Mouse (Mus musculus) telencephalon, adult 2 months (tissue): ENCODE measurements around the gene Dnajb13.
"Not testable (repeated sequence)": the region's sequence is repeated elsewhere in the genome, so short reads cannot be mapped to it uniquely, and the experiment has no call there.

Source experiments
- DNase-seq: peaks from one replicate; pipeline ENCODE4 v3.0.0-alpha.2; 2011; ENCODE audit warnings: low read depth, low spot score

Dnajb13 gene

DNA sequence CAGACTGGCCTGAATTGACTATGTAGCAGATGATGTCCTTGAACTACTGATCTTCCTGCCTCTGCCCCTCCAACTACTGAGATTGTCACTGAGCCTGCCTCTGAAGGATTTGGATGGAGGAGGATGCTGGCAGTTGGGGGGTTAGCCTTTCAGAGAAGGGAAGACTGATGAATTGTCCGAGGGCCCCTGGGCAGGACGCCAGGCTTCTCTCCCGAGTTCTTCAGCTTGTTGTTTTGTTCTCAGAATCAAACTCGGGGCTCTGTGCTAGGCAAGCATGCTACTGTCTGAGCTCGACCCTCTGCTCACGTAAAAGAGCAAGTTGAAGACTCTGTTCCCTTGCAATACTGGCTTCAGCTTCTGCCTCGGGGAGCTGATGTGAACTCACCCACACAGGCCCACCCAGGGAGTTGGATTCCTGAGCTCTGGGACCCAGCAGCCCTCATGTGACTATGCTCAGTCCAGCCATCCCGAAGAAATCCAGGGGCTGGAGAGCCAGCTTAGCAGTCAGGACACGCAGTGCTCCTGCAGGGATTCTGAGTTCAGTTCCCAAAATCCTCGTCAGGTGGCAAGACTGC, 26.2 kb downstream of the Dnajb13 start:
- no peak for DNase-seq

DNA sequence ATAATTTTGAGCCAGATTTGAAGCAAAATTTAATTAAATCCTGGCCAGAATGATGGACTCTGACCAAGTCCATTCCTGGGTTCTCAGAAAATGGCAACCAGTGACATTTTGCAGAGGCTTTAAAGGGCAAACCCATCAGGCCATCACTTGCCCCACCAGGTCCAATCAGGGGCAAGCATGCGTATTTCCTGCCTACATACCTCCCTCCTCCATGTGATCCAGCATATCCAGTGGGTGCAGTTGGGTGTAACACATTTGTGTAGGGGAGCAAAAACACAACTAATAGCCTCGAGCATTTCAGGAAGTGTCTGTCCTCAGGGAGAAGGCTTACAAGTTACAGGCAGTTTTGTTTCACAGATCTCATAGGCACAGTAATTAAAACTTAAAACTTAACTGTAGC, 27.5 kb downstream of the Dnajb13 start:
- no peak for DNase-seq

DNA sequence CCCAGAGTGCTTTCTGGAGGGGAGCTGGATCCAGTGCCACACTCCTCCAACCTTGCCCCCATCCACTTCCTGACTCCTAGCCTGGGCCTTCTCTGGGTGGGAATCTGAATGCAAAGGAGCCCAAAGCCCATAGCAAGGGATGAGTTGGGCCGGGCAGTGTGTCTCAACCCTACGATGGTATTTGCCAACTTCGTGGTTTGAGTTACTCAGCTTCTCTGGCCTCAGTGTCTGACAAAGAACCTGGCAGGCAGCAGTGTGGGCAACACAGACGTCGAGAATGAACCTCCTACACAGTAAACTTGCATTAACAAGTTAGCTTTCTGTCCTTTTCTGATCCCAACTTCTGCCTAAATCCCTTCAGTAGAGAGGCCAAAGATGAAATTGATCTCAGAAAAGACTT, 30.3 kb downstream of the Dnajb13 start:
- DNase-seq = no peak

DNA sequence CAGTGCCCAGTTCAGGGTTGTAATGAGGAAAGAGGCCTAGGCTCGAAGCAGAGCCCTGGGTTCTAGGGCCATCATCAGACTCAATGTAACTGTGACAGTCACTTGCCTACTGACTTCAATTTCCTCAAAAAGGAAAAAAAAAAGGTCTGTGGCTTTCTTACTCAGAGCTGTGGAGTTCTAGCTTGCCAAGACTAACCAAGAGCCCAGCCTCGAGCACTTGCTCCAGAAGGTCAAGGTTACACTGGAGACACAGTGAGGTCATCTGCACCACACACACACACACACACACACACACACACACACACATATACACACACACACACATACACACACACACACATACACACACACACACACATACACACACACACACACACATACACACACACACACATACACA, 32.7 kb downstream of the Dnajb13 start:
- DNase-seq = not testable (repeated sequence)

DNA sequence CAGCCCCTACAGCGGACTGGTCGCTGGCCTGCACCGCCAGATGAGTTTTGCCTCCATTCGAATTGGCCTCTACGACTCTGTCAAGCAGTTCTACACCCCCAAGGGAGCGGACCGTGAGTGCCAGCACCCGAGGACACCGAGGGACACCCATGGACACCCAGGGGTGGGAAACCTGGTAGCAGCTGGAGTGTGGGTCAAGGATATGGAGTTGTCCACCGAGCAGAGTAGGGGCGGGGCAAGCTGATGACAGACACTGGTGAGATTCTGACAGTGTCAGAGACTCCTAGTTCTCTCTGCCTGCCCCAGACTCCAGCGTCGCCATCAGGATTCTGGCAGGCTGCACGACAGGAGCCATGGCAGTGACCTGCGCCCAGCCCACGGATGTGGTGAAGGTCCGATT, 34.6 kb downstream of the Dnajb13 start:
- DNase-seq = no peak

DNA sequence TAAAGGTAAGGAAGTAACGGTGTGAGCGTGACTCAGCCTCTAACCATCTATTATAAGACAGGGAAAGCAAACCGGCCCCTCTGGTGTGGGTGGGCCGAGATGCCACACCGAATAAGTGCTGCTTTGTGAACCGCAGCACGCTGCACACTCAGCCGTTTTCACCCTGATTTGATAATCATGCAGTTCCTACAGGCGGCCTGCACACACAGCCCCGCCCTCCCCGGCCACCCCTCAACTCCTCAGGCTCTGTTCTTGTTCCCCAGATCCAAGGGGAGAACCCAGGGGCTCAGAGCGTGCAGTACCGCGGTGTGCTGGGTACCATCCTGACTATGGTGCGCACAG, 35.0 kb downstream of the Dnajb13 start:
- DNase-seq = no peak

DNA sequence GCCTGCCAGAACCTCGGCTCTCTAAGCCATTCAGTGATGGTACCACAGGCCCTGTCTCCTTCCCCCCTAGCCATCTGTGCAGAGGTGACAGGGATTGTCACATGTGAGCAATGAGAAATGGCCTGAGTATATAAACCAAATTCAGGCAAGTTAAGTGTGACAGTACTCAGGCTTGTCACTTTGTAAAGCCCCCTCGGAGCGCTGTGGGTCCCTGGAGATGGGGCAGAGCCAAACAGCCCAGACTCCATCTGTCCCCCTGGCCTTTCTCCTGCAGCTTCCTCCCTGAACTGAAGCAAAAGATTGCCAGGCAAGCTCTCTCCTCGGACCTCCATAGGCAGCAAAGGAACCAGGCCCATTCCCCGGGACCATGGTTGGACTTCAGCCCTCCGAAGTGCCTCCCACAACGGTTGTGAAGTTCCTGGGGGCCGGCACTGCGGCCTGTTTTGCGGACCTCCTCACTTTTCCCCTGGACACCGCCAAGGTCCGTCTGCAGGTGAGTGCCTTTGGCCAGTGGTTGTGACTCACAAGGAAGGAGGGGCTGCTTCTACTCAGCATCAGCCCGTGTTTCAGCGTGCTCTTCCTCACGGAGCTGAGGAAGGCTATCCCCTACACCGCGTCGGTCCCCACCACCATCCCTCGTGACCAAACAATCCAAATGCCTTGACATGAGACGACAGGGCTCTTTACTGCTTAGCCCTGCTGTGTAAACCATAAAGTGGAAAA, 35.5 kb downstream of the Dnajb13 start:
- DNase-seq = no peak

DNA sequence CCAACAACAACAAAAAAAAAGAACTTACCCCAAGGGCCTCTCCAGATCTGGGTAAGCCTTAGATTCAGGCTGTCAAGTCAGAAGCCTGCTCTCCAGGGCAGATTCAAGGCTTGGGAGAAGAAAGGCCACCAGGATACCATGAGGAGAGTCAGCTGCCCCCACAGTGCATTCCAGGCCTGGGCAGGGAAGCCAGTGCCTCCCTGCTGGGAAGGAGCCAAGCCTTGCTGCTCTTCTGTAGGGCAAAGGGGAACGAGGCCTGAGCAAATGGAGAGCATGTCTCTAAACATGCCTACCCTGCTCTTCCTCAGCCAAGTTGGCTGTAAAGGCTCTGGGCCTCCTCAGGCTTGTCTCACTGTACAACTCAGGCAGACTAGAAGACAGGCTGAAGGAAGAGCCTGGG, 40.1 kb downstream of the Dnajb13 start:
- no peak for DNase-seq

DNA sequence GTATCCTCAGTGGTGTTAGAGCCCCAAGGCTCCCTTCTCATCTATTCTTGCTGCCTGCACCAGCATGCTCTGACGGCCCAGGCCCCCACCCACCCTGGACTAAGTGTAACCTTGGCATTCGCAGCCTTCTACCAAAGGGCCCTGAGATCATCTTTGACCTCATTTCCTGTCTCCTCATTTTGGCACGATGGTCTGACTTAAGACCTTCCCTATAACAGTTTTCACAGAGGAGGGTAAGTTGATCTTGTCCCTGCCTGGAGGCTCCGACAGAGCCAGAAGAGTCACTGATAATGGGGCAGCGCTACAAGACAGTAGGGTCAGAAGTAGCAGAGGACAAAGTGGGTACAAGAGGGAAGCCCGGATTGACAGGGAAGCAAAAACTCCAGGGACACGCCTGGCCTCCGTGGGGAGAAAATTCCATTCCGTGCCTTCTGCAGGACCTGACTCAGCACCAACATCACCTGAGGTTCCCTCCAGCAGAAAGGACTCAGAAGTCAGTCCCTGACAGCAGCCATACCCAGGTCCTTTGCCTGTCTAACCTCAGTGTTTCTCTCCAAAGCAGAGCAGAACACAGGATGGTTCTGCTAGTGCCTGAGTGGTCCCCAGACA, 40.8 kb downstream of the Dnajb13 start:
- no peak for DNase-seq

DNA sequence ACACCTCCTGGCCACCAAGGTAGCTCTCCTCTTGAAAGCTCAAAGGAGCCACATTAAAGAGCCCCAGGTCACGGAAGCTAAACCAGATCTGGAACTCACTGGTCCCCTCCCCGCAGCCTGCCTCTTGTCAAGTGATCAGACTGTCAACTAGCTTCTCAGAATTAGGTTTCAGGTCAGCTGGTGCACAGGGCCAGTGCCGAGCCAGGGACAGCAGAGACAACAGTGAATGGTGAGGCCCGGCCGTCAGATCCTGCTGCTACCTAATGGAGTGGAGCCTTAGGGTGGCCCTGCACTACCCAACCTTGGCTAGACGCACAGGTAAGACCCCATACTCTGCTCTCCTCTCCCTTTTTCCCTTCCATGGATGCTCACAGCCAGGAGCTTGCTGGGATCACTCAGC, 42.0 kb downstream of the Dnajb13 start, which contains the start of gene Ucp3:
Ucp3 (plus strand) TSS at position 214 of the 400 bp plus-strand sequence.
- no peak for DNase-seq

DNA sequence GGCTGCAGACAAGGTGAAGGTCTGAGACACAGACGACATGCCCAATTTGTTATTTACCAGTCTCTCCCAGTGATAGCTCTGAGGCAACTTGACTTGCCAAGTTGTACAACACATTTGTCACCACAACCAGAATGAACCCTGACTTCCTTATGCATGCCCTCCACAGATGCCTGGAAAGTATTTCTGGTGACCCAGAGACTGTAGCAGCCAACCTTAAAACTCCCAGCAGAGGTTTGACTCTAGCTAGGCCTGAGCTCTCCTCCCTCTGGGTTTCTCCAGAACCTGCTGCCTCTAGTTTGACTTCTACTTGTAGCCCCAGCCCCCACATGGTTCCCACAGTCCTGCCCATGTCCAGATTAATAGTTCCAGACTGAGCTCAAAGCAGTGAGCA, 43.4 kb downstream of the Dnajb13 start:
- DNase-seq = no peak

DNA sequence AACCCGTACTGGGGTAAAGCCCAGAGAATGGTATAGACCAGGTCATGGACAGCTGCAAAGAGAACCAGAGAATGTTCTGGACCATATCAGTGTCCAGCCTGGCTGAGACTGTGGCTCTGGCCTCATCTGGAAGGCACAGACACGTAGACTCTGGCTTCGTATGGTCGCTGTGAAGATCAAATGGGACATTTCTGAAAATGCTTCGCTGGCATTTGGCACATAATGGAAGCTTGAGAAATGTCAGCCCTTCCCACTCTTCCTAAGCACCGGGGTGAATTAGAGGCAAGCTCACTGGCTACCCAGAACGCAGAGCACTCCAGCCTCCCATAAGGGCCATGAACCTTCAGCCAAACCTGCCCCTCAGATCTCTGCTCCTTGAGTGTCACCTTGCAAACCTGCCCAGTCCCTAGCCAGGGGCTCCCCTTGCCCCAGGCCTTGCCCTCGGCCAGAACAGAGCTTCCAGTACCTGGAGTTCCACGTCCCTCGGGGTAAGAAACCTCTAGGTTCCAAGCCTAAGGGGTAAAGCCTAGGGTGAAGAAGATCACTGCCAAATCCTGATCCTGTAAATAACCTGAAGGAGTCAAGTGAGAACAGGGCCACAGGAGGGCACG, 43.9 kb downstream of the Dnajb13 start:
- no peak for DNase-seq

DNA sequence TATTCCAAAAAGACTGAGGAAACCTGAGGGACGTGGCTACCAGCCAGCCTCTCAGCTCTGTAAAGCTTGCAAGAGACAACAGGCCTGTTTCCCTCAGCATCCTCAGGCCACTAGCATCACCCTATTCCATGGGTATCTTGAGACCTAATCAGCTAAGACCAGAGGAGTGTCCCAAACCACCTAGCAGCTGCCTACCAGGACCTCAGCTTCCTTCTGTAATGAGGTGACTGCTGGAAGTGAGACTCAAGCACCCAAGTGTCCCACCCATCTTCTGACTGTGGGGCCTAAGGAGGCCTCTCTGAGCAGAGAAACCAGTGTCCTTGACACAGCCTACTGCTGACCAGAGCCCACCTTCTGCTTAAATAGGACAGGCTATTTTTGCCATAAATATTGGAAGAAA, 45.3 kb downstream of the Dnajb13 start:
- no peak for DNase-seq

DNA sequence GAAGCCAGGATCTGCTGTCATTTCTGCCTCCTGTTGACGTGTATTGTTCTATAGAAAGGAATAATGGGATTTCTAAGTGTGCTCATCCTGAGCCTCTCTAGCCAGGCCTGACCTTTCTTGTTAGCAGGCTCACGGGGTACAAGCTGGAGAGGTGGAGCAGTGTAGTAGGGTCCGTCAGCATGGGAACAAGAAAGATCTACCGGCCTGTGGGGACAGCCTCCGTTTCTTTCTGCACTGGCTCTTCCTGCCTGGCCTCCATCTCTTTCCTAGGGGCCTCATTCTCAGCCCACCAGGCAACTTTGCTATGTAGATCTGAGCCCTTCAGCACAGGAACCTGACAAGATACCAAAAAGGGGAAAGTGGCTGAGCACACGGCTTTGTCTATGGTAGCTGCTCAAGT, 46.0 kb downstream of the Dnajb13 start:
- DNase-seq = no peak

DNA sequence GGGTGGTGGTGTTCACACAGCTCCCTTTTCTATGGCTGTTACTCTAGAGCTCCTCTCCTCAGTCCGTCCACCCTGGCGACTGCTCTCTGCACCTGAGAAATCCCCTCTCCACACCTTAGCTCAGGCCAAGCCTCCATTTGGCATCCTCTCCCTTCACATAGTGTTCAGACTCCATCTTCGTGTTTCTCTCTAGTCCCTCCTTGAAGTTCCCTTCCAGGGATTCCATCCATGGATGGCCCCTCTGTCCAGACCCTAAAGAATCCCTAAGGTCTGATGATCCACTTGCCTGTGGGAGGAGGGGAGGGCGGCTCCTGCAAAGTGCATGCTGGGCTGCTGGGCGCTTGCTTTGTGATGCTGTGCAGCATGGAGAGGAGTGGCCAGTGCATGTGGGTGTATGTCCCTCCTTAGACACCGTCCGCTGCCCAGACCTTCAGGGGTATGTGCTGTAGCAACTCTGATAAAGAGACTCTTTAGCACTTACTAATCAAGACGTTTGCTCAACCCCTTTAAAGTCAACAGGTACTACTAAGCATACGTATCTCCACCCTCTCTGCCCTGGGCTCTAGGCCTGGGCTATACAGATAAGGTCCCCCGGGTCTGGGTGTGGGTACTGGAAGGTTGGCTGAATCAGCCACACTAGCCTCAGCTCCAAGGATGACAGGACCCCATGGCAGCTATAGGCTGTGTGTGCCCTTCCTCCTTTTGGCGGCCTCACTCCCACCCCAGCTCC, 47.8 kb downstream of the Dnajb13 start:
- no peak for DNase-seq

DNA sequence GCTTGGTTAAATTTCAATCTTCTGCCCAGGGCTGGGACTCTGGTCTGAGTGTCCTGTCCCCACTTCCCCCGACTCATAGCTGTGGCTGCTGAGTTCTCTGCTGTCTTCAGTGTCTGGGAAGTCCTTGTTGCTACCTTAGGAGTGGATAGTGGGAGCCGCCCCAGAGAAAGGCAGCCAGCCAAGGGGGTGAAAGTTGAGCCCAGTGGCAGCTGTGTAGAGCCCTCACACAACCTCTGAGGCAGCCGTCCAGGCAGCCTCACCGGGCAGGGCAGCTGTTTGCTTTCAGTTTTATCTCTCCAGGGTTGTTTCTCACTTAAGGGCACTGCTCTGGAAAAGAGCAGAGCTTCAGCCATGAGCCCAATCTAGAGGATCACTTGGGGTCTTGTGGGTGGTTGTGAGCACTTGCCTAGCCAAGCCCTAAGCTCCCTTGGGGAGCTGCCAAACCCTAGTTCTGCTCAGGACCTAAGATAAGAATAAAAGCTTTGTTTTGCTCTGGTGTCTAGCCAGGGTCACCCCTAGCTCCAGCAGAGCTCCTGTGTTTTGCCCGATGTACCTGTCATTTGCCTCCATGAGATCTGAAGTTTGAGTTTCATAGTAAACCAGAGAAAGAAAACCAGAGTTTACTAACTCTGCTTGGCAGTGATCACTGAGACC, 49.0 kb downstream of the Dnajb13 start:
- no peak for DNase-seq

DNA sequence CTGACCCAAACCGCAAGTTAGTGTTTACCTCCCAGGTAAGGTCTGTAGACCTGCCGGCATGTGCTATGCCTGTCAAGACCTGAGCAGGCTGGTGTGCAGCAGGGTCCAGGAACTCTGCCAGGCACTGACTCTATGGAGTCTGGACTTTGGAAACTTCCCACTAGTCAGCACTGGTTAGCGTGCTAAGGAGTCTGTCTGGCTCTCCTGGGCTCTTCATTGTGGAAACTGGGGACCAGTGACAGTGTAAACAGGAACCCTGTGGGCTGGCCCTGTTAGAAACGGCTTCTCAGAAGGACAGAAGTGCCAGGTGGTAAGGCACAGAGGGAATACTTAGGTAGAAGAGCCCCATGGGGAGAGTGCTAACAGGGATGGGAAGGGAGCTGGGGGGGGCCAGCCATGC, 49.5 kb downstream of the Dnajb13 start:
- no peak for DNase-seq

DNA sequence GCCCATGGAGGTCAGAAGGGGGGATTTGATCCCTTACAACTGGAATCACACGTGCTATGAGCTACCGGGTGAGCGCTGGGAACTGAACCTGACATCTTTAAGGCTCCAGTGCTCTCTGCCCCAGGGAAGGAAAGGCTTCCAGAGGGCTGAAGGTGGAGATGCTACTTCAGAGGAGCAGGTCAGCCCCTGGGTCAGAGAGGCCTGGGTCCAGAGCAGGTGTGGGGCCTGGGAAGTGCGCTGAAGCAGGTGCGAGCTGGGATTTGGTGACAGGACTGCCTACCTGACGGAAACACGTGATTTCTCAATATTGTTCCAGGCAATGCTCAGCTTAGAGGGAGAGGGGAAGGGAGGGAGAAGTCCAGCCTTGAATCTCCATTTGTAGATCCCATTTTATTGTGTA, 50.5 kb downstream of the Dnajb13 start:
- no peak for DNase-seq

DNA sequence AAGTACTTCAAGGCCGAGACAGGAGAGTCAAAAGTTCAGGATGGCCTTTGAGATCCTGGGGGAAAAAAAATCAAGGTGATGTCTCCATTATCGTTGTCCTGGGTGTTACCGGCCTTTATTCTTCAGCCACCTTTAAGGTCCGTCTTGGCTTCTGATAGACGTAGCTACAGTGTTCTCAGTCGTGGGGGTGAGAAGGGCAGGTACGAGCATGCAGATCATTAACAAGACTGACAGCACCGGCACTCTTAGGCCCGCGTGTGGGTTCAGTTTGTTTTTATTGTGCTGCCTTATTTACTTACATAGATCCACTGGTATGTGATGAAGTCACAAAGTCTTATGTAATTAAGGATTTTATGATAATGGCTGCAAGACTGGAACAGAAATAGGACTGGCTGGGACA, 51.0 kb downstream of the Dnajb13 start:
- no peak for DNase-seq

DNA sequence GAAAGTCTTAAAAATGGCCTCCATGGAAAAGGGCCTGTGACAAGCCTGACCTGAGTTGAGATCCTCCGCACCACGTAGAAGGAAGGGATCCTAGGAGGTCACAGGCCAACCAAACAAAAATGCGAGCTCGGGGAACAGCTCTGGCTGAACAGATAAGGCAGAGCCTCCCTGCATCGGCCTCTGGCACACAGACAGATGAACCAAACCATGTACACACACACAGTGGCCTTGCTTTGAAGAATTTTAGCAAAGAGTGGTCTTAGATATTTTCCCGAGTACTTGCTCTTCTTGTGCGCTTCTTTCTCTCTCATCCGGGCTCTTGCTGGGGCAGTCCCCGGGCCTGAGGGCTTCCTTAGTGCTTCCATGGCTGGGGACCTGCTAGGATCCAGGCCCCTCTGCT, 51.6 kb downstream of the Dnajb13 start:
- DNase-seq = no peak

DNA sequence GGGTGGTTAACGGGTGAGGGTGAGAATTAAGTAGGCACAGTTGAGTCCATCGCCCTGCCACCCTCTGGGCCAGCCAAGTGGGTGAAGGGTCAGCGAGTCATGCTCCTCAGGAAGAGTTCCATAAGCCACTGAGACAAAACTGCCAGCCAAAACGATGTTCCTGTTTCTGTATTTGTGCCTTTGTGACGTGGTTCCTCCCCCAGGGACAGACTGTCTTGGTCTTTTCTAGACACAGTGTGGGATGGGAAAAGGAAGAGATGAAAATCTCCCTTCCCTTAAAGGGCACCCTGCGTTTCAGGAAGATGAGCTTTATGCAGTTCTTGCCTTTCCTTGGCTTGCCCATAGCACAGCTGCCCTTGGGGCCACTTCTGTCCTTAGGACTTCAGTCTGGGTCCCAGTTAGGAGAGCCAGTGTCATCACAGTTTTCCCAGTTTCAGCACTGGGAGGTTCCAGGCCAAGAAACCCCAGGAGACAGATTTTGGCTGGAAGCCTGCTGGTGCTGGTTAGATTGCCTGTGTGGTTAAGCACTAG, 53.1 kb downstream of the Dnajb13 start:
- peak; percentile 88 for DNase-seq

DNA sequence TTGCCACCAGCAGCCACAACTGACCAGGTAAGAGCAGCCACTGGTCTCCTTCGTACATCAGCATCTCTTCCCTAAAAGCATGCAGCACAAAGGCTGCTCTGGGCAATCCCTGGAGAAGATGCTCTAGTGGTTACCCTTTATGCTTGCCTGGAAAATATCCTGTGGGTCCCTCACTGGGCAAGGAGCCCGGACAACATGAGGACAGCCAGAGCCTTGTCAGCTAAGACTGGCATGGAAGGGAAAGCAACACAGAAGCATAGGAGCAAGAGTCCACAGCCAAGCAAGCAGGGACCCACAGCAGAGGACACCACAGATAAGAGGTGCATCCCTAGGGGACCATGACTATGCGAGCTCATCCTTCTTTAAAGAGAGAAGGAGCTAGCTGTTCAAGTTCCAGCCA, 54.9 kb downstream of the Dnajb13 start:
- DNase-seq = no peak
